Mouse (Mus musculus) embryo, embryonic 11 days (tissue): ENCODE data around the gene Mapk12.

Experiments used
- DNase-seq: peaks from one replicate; pipeline ENCODE4 v3.0.0-alpha.2; 2015

Gene Mapk12

GRCm38 (mm10) chr15:89089248-89090051, 51.1 kb downstream of the Mapk12 start:
- DNase-seq: no peak

GRCm38 (mm10) chr15:89088607-89089247, 51.8 kb downstream of the Mapk12 start, which contains the start of gene Selenoo:
Selenoo (plus strand) TSS chr15:89089084.
- peak; percentile 94 for DNase-seq

GRCm38 (mm10) chr15:89084826-89085225, 55.7 kb downstream of the Mapk12 start:
- no peak for DNase-seq

- DNase-seq: no peak
Observed at GRCm38 (mm10) chr15:89083906-89084305, 56.6 kb downstream of the Mapk12 start.
